In genomic region chr5:66368966-66369365, GRCm38 (mm10) we compare ENCODE assay signal across 10 mouse cellular contexts.
DNase-seq lines count a peak whose midpoint lies in the region; ATAC-seq and TF ChIP-seq lines count a peak whose summit lies in the region.
"Had no signal": no experiment of that assay in that cellular context is flagged by ENCODE, and none has a peak within 500 bp of the region (broad histone marks: within the 10 kb centered on the region; RNA-seq: fewer than 3 reads in every experiment).

No protein-coding gene starts in this region.

- no peak overlapping the region for H3K27ac ChIP-seq in heart, embryonic 12.5 days (ENCODE audit: poor library complexity, severe bottlenecking)
- no peak overlapping the region for H3K27ac ChIP-seq in thymus, adult 2 months (ENCODE audit: control insufficient read depth, insufficient read depth, low read length)
- no peak overlapping the region for H3K27ac ChIP-seq in hindbrain, embryonic 14.5 days
- H3K27ac ChIP-seq: hindbrain, embryonic 15.5 days; neural tube, embryonic 12.5 days had no signal

- TF ChIP-seq CTCF in thymus, adult 2 months (IDR thresholded peaks at IDR 0.05; ENCODE audit: borderline replicate concordance, control insufficient read depth, extremely low read depth, insufficient read depth, low read length, poor library complexity), result peak; percentile 79; the same call in 1 of the 2 replicates

- no peaks in the 10 kb centered on the region for H3K27me3 ChIP-seq in heart, embryonic 12.5 days (replicated peaks)
- H3K27me3 ChIP-seq in thymus, adult 2 months (ENCODE audit: control insufficient read depth, insufficient read depth, low read length), result no peaks in the 10 kb centered on the region
- H3K27me3 ChIP-seq in hindbrain, embryonic 14.5 days (ENCODE audit: control insufficient read depth, insufficient read depth, low read length), result no peaks in the 10 kb centered on the region
- H3K27me3 ChIP-seq: hindbrain, embryonic 15.5 days; neural tube, embryonic 12.5 days had no signal

- ATAC-seq in heart, embryonic 12.5 days (ENCODE audit: insufficient number of reproducible peaks, low FRiP score), result no peak
- ATAC-seq in common myeloid progenitor, adult 5-6 weeks (replicated peaks; ENCODE audit: low read depth, poor library complexity, severe bottlenecking), result peak; percentile 95
- ATAC-seq in hindbrain, embryonic 14.5 days (ENCODE audit: low FRiP score), result peak; percentile 38; the same call in 1 of the 2 replicates

- H3K4me3 ChIP-seq in heart, embryonic 12.5 days, result no peak overlapping the region
- no peak overlapping the region for H3K4me3 ChIP-seq in thymus, adult 2 months (ENCODE audit: control insufficient read depth, insufficient read depth, low read length)
- no peak overlapping the region for H3K4me3 ChIP-seq in hindbrain, embryonic 14.5 days (replicated peaks; ENCODE audit: low read length)
- H3K4me3 ChIP-seq: hindbrain, embryonic 15.5 days; neural tube, embryonic 12.5 days had no signal

- TF ChIP-seq POLR2A in thymus, adult 2 months (IDR thresholded peaks at IDR 0.05; ENCODE audit: control insufficient read depth, extremely low read depth, insufficient read depth, low read length, poor library complexity), result no peak

- H3K4me1 ChIP-seq in heart, embryonic 12.5 days (replicated peaks), result peaks cover 17% of the 10 kb centered on the region
- H3K4me1 ChIP-seq in thymus, adult 2 months (replicated peaks; ENCODE audit: control insufficient read depth, insufficient read depth, low read length), result peaks cover 4% of the 10 kb centered on the region
- peaks cover 26% of the 10 kb centered on the region for H3K4me1 ChIP-seq in hindbrain, embryonic 14.5 days (replicated peaks; ENCODE audit: control insufficient read depth, insufficient read depth, low read length)

- no peak overlapping the region for H3K9ac ChIP-seq in heart, embryonic 12.5 days
- H3K9ac ChIP-seq in hindbrain, embryonic 14.5 days, result no peak overlapping the region
- H3K9ac ChIP-seq: hindbrain, embryonic 15.5 days; neural tube, embryonic 12.5 days had no signal

- DNase-seq in heart, adult 18-20 months, result peak; percentile 43 to 67
- peak; percentile 44 for DNase-seq in thymus, adult 2 months
- no peak for DNase-seq in thymus, adult 18-20 months
- peak; percentile 80 for DNase-seq in hindbrain, embryonic 14.5 days (ENCODE audit: low spot score)
- DNase-seq in lung, postnatal 4 days, result peak; percentile 45 to 61
- DNase-seq in skeletal muscle tissue, adult 2 months (ENCODE audit: low read depth, low spot score), result peak; percentile 52

- no peak overlapping the region for H3K4me2 ChIP-seq in heart, embryonic 12.5 days
- no peak overlapping the region for H3K4me2 ChIP-seq in hindbrain, embryonic 14.5 days (replicated peaks)
- H3K4me2 ChIP-seq: hindbrain, embryonic 15.5 days; neural tube, embryonic 12.5 days had no signal

- 40% methylated on average over 7 of the region's 7 CpGs for WGBS in heart, embryonic 12.5 days
- 36% methylated on average over 7 of the region's 7 CpGs for WGBS in thymus, adult 2 months
- WGBS in hindbrain, embryonic 14.5 days, result 40% methylated on average over 7 of the region's 7 CpGs

- 0 out of 2 replicates have a peak, but pooled peaks cover 2% of the 10 kb centered on the region for H3K36me3 ChIP-seq in heart, embryonic 12.5 days
- no peaks in the 10 kb centered on the region for H3K36me3 ChIP-seq in thymus, adult 2 months (ENCODE audit: control insufficient read depth, insufficient read depth, low read length)
- no peaks in the 10 kb centered on the region for H3K36me3 ChIP-seq in hindbrain, embryonic 14.5 days (replicated peaks; ENCODE audit: control insufficient read depth, insufficient read depth)
- H3K36me3 ChIP-seq: hindbrain, embryonic 15.5 days; neural tube, embryonic 12.5 days had no signal

- no peaks in the 10 kb centered on the region for H3K9me3 ChIP-seq in heart, embryonic 12.5 days (replicated peaks)
- H3K9me3 ChIP-seq in hindbrain, embryonic 14.5 days (ENCODE audit: control insufficient read depth, low read length), result no peaks in the 10 kb centered on the region
- H3K9me3 ChIP-seq: hindbrain, embryonic 15.5 days; neural tube, embryonic 12.5 days had no signal

Comparison
In these comparisons a context has a peak if more than half of its experiments do, and no peak if none do; other contexts are left out.
1. DNase-seq: peak in heart, adult 18-20 months (2 of 2), thymus, adult 2 months (single experiment), hindbrain, embryonic 14.5 days (single experiment), lung, postnatal 4 days (2 of 2) and skeletal muscle tissue, adult 2 months (single experiment); none in thymus, adult 18-20 months (0 of 2).